Mouse (Mus musculus) fibroblast of lung, adult 2 months (primary cell): ENCODE data around the gene Efcab9.

Source experiments
- DNase-seq: peaks from one replicate; pipeline ENCODE4 v3.0.0-alpha.2; 2011; ENCODE audit warnings: low read depth

Efcab9 gene

GRCm38 (mm10) chr11:32531871-32532764, at the start of gene Efcab9:
Gene Efcab9 (minus strand): TSS chr11:32532081.
- DNase-seq, result no peak

- no peak for DNase-seq
Observed at GRCm38 (mm10) chr11:32581031-32581430, 49.1 kb upstream of the Efcab9 start.

GRCm38 (mm10) chr11:32580305-32580947, 48.5 kb upstream of the Efcab9 start:
- DNase-seq, result no peak

- DNase-seq, result no peak
Observed at GRCm38 (mm10) chr11:32576760-32577050, 44.8 kb upstream of the Efcab9 start.

GRCm38 (mm10) chr11:32575964-32576759, 44.3 kb upstream of the Efcab9 start:
- no peak for DNase-seq

- no peak for DNase-seq
Observed at GRCm38 (mm10) chr11:32573669-32574068, 41.8 kb upstream of the Efcab9 start.

- DNase-seq, result no peak
Observed at GRCm38 (mm10) chr11:32571103-32571502, 39.2 kb upstream of the Efcab9 start.

GRCm38 (mm10) chr11:32568637-32569293, 36.9 kb upstream of the Efcab9 start:
- no peak for DNase-seq

- DNase-seq, result no peak
Observed at GRCm38 (mm10) chr11:32568060-32568459, 36.2 kb upstream of the Efcab9 start.

GRCm38 (mm10) chr11:32567000-32567855, 35.3 kb upstream of the Efcab9 start:
- DNase-seq, result no peak

GRCm38 (mm10) chr11:32566184-32566583, 34.3 kb upstream of the Efcab9 start:
- DNase-seq, result no peak

- DNase-seq, result peak; percentile 74
Observed at GRCm38 (mm10) chr11:32565088-32565487, 33.2 kb upstream of the Efcab9 start.

- no peak for DNase-seq
Observed at GRCm38 (mm10) chr11:32564629-32565028, 32.7 kb upstream of the Efcab9 start.

GRCm38 (mm10) chr11:32563660-32564059, 31.8 kb upstream of the Efcab9 start:
- DNase-seq, result no peak

- no peak for DNase-seq
Observed at GRCm38 (mm10) chr11:32562706-32563105, 30.8 kb upstream of the Efcab9 start.

GRCm38 (mm10) chr11:32561465-32562355, 29.8 kb upstream of the Efcab9 start:
- DNase-seq, result no peak

- DNase-seq, result no peak
Observed at GRCm38 (mm10) chr11:32560015-32560770, 28.3 kb upstream of the Efcab9 start.

GRCm38 (mm10) chr11:32558677-32559076, 26.8 kb upstream of the Efcab9 start:
- DNase-seq, result no peak

GRCm38 (mm10) chr11:32558026-32558425, 26.1 kb upstream of the Efcab9 start:
- DNase-seq, result peak; percentile 53
